Mouse (Mus musculus) spleen, adult 18-20 months (tissue): Measurements from ENCODE around the gene Clk3.

Experiments used
- DNase-seq, 2 experiments: peaks; one replicate each; pipeline ENCODE4 v3.0.0; 2022; ENCODE audit warnings: mixed read lengths in 2 of 2

Gene Clk3

DNA sequence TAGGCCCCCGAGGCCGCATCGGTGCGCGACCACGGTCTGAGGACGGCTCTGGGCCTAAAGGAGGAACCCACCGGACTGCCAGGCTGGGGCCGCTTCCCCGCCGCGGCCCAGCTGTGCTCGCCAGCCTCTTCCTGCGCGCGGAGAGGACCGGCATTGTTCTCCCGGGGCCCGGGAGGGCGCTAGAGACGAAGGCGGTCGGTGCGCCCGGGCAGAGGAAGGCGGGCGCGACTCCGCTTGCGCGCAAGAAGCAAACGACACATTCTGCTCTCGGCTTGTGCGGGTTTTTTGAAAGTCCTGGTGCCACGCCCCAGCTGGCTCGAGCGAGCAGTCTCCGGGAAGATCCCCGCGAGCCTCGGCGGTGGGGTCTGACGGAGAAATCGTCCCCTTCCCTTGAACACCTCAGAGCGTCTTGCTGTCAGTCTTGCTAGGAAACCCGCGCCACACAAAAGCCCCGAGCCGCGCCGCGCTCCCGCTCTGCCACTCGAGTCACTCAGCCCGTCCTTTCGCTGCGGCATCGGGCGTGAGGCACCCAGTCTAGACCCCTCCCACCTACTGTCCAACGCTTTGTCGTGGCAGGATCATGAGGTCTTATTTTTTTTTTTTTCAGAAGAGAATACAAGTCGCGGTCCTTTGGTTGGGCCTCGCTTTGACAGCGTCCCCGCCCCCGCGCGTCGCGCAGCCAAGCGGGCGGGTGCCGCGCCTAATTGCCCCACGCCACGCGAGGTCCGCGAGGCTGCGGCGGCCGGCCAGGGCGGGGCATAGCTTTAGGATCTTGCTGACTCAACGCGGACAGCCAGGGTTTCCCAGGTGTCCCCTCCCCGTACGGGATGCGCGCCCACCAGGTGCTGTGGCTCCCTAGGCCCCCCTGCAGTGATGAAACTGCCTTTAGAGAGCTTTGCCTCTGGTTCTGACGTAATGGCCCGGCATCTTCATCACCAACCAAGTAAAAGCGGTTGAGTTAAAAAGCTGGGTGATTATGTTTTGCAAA lies at the start of gene Clk3:
Gene Clk3, minus strand, starts transcription at position 497 of the 988 bp plus-strand sequence.
- peak; percentile 45 to 56 for DNase-seq

DNA sequence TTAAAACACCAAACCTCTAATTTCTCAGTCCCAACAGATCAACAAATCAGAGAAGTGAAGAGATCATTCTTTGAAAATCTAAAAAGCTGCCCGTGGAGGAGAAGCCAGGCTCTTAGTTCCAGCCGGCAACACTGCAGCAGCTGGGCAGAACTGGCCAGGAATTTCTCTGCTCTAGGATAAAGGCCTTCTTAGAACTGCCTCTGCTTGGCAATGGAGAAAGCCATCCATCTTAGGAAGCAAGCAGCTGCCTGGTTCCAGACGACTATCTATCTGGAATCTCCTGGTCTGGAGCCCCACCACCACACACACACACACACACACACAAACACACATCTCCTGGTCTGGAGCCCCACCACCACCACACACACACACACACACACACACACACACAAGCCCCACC lies 49.2 kb upstream of the Clk3 start:
- no peak for DNase-seq

DNA sequence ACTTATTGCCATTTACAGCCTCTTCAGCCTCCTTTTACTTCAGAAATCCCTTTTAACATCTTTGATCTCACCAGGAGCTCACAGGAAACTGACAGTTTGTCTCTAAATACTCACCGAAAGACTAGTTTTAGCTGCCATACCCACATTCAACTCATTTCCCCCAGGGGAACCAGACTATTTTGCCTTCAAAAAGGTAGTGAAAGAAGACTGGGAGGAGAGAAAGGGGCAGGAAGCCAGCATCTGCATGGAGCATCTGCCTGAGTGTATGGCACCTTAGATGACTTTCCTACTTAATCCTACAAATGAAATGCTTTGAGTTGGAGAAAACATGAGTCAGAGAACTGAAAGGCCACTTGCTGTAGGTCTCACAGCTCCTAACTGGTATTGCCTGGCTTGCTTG lies 48.4 kb upstream of the Clk3 start:
- DNase-seq, result no peak

DNA sequence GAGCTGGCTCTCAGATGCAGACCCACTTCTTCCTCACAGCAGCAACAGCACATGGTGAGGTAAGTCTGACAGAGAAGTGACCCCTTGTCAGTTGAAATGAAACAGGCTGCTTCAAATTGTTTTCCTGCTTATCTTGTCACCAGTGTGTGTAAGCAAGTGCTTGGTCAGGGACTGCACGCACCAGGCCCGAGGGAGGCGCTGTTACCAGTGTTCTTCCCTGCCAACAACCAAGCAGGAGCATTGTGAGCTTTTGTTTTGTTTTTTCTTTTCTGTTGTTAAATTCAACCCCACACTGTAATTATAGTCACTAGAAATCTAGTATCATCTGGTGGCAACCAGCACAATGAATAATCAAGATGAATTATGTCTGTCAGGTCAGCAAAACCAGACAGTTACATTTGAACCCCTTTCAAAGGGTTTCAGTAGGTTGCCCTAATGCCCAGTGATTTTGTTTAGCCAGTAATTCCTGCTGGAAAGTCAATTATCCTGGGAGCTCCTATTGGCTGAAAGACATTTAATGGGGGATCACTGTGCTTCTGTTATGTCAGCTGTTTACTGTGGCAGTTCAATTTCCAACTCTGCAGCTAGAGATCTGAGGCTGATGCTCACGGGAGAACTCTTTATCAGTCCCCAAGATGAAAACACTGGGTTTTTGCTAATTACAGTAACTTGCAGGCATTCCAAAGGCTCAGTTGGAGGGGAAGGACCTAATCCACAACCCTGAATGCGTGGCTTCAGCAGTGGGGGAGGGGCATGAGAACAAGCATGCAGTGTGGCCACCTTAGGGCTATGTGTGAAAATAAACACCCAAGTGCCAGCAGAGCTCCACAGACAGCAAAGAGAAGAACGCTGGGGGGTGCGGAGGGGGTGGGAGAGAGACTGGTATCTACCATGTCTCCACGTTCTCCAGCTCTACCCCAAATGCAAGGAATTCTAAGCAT lies 46.4 kb upstream of the Clk3 start:
- no peak for DNase-seq

DNA sequence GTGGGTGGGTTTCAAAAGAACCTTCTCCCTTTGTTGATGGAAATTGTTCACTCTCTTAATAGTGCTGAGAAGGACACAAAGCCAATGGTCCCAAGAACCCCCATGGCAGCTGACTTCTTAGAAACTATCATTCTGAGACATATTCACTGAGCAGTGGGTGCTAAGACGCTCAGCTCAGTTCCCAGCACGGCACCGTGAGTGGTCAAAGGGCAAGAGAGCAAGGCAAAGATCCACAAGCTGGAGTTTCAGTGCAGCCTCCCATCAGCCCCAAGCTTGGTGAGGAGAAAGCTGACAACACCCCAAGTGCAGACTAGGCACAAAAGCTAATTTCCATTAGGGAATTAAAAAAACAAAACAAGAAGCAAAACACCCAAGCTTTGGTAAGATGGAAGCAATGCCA lies 45.0 kb upstream of the Clk3 start:
- no peak for DNase-seq

DNA sequence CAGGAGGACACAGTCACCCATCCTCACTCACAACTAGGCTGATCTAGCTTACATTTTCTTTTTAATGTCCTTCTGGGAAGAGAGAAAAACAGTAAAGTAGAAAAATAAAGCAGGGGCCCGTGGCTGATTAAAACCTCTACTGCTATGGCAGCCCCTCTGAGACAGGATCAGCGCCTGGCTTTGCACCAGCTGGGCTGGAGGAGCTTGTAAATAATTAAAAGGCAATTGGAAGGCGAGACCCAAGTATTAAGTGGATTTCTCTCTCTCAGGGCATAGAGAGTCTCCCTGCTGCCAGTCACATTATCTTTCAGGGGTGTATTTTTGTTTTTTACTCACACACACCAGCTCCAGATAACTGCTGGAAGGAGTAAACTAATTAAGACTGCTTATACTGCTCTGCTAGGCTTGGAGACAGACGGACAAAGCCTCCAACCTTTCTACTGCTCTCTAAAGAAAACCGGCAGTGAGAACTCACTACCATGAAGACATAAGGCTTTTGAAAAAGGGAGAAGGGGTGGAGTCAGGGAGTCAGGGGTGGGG lies 43.2 kb upstream of the Clk3 start:
- DNase-seq, result no peak

DNA sequence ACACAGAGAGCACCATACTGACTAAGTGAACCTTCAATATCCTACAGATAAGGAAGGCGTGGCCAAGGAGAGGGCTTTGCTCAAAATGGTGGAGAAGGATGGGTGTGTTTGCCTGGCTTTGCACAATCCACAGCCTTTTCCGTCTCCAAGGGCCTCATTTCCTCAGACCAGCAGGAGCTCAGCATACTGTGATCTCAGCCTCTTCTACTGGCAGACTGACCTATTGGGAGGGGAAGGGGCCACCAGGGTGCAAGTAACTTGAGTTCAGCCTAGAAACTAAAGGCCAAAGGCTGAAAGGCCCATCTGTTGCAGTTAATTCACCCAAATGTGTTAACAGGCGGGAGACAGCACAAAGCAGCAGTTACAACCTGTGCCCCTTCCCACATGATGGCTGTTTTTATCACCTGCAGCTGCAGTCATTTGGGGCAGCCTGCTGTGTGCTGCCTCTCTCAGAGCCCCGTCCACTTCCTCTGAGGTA lies 41.6 kb upstream of the Clk3 start:
- no peak for DNase-seq

DNA sequence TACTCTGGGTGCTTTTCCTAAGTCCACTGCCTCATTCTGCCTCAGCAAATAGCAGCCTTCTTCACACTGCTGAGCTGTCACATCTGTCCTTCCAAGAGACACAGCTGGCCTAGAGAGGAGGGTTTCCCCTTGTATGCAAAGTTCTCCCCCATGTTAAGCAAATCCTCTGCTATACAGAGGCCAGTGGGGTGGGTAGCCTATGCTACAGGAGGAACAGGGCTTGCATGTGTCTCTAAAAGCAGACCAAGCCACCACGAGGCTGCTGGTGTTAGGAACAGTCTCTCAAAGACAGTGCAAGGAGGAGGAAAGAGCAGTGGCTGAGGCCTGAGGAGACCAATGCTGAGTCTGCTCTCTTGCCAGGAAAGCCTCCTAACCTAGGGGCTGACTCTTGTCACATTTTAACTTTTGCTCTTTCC lies 40.4 kb upstream of the Clk3 start:
- no peak for DNase-seq

DNA sequence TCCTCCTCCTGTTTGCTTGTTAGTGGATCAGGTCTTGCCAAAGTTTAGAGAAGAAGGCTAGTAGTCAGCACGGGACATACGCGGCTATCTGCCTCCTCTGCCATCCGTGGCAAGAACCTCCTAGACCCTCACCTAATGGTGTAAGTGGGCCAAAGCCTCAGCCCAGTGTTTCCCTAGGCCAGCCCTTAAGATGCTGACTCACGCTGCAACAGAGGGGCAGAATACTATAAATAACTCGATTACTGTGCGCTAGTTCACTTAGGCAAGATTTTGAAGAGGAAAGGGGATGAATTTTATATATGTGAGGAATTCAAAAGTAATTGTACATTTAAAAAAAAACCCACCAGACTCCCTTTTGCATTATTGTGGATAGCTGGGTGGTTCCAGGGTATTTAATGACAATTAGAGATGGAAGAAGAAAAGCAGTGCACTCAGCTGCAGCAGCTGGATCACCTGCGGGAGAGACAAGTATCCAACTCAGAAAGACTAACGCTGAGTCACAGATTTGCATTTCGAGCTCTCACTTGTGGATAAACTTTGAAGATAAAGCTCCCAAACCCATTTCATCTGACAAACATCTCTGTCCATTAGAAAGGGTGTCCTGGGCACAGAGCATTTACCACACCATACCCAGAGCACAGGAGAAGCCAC lies 39.6 kb upstream of the Clk3 start:
- DNase-seq, result no peak

DNA sequence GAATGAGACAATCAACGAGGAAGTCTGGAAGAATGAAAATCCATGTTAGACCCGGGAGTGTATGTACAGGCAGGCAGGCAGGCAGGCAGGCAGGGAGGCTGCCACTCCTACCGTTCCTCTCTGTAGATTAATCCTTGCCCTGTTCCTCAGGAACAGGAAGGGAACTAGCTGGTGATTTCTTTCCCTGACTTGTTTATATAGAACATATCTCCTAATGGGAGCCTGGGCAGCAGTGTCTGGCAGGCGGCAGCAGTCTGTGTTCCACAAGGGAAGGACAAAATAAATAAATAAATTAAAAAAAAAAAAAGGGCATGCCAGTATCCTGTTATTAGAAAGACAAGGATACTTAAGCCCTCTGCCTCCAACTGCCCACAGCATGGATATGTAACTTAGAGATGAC lies 38.2 kb upstream of the Clk3 start:
- DNase-seq, result no peak

DNA sequence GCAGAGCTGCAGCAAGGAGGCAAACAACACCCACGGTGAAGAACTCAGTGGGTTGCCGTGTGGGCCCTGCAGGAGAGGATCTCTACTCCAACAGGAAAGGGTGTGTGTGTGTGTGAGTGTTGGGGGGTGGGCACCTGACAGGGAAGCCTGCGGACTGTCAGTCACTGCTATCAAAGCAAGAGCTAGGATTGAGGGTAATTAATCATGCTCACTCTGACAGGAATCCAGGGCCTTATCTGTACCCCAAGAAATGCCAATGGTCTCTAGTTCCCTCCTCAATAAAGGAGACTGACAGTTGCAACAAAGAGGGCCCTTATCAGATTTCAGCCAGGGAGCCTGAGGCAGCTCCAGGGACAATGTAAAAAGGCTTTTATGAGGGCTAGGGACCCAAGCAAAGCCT lies 37.4 kb upstream of the Clk3 start:
- DNase-seq, result no peak

DNA sequence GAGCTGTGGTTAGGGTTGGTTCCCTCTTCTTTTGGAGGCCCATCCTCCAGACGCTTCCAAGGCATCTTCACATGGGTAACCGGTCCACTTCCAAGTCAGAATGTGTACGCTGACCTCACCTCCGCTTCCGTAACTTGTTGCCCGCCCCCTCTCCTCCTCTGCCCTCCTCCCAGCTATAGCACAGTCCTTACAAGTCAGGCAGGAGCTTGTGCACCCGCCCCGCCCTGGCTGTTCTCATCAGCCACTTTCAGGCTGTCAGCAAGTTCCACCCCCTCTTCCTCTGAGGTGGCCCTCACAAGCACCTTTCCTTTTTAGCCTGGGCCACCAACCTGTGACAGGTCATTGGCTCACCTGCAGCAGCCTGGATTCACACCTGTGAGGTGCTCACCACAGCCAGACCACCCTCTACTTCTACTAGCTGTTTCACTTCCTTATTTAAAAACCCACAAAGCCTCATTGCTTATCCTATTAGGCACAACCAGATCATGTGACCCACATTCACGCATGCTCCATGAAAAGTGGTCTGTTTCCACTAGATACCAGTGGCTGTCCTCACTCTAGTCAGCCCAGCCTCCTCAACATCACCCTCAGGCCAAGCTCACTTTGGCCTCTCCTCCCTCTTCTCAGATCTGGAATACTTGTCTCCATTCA lies 34.8 kb upstream of the Clk3 start:
- DNase-seq, result peak in 1 of 2 experiments; percentile 18

DNA sequence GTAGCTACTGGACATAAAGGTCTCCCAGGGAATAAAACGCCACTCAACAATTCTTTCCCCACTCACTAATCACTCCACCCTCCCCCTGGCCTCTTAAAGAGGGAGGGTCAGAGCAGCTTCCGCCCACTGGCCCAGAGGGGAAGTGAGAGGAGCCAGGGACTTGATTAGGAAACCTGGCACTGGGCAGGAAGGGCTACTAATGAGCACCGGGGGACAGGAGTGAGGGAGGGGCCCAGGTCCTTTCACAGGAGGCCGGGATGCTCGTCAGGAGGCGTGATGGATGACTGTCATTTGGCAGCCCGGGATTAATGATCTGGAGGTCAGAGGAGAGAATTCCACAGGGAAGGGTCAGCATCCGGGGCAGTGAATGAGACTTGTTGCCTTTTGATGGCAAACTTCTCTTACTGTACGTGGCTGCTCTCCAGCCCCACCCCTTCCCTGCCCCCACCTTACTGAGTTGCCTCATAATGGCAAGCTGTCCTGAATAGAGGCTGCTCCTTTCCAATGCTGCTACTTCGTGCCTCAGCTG lies 33.1 kb upstream of the Clk3 start:
- no peak for DNase-seq

DNA sequence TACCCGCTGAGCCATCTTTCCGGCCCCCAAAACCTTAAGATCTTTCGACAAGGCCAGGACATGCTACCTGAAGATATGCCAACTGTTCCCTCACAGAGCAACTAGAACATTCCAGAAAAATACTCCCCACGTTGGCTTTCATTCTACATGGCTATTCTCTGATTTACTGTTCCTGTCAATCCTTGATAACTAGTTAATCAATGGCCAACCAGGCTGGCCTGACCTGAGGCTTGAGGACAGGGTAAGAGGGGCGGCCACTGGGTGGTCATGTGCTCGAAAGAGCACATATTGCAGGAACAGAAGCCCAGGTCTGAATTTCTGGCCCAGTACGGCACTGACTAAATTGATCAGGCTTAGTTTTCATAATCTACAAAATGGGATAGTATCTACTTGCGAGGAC lies 31.8 kb upstream of the Clk3 start:
- DNase-seq, result no peak

DNA sequence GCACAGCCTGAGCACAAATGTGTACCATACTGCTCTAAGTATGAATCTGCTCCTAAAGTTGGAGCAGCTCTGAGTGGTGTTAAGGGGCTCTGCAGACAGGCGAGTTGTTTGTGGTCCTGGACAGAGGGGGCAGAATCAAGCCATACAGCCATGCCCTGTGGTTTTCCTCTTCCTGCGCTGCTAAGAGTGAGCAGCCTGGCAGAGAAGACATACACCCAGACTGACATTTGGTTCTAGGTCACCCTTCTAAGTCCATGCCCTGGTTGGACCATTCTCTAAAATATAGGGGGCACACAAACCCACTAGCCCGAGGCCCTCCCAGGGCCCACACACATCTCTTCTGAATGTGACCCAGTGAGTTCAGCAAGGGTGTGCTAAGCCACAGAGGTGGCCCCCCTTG lies 24.1 kb upstream of the Clk3 start:
- DNase-seq, result no peak

DNA sequence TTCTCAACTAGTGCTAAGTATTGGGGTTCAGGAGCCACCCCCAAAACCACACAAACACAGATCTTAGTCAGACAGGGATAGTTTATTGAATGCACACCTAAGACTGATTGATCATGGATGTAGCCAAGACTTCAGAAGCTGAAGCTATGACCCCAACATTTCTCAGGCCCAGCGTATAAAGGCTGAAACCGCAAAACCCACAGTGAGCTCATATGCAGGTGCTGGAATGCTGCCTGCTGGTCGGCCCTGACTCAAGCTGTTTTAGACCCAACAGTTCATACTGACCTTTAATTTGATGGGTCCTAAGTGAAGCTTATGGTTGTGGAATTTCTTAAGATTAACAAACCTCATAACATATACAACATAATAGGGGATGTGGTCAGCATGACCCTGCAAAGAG lies 17.0 kb upstream of the Clk3 start:
- no peak for DNase-seq

DNA sequence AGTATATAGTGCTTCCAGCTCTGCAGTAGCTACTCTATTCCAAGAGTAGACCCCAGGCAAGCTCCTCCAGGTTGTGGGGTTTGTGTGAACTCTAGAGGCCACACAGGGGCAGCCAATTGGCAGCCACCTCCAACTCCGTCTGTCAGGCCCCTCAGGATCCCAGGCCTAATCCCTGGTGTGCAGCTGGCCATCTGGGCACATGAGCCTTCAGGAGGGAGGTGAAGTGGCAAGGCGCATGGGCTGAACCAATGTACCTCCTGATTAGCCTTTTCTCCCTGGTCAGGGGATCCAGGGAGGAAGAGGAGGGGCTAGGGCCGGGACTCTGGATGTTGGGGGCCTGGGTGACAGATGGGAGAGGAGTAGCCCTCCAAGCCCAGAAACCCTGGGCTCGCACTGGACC lies 10.1 kb upstream of the Clk3 start:
- DNase-seq, result no peak

DNA sequence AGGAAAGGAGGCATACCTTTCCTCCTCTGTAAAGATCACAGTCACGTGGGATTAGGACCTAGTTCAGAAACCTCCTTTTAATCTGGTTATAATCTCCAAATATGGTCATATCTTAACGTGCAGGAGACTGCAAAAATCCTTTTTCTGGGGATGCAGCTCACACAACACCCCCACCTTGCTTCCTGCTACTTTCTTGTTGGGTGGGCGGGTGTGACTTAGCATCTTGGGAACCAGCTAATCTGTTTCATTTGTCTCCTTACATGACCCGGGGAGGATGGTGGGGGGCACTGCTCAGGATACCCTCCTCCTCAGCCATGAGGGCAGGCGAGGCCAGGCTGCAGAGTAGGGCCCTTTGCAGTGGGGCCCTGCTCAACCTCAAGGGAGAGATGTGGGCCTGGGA lies 9.4 kb upstream of the Clk3 start:
- no peak for DNase-seq

DNA sequence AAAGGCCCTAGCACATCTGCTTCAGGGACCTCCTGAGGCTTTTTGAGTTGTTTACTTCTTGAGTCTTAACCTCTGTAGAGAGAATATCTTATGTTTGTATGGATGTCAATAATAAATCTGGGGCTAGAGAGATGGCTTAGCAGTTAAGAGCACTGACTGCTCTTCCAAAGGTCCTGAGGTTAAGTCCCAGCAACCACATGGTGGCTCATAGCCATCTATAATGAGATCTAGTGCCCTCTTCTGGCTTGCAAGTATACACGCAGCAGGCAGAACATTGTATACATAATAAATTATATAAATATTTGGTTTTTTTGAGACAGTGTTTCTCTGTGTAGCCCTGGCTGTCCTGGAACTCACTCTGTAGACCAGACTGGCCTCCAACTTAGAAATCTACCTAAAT lies 8.5 kb upstream of the Clk3 start:
- no peak for DNase-seq

DNA sequence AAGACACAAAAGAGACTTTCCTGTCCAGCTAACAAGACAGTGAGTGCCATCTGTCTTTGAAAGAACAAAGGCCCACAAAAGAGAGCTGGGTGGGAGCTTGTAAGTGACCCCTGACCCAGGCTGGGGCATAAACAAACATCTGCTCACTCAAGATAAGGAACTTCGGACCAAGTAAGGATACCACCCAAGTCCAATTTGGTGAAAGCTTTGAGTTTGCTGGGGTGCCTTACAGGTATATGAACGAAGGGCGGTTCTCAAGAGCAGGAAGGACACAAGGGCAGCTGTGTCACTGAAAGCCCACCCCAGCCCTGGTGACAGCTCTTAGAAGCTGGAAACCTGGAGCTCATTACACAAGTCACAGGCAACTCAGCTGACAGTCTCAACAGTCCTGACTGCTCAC lies 8.1 kb upstream of the Clk3 start:
- no peak for DNase-seq

DNA sequence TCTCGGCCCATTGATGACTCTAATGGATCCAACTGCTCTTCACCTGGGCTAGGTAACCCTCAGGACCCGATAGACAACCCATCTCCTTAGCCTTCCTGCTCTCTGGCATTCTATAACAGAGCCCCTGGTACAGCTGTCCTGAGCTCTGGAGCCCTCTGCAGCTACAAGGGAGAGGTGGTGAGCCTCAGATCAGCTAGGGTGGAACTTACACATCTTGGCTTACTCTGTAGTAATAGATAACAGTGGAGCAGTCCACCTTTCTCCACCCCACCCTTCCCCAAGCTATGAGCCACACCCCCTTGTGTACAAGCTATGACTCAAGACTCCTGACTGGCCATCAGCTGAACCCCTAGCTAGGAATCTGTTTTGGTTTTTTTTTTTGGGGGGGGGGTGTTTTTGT lies 5.2 kb upstream of the Clk3 start:
- DNase-seq, result no peak

DNA sequence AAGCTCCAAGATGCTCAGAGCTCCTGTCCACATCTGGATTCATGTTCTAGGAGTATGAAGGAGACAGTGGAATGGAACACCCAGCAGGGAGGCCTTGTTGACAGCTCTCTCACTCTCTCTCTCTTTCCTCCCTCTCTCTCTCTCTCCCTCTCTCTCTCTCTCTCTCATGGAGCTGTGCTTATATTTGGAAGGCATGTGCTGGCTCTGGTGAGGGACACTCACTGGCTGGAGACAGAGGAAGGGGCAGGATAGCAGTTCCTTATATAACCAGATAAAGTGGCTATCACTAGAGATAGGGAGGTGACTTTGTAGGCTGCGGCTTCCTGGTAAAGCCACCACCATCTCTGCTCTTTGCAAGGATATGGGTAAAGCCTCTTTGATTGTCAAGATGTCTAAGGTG lies 4.6 kb upstream of the Clk3 start:
- DNase-seq, result no peak
